Mouse (Mus musculus) lung, postnatal 0 days (tissue): ENCODE measurements around the gene Soat1.

Experiments
- CTCF ChIP-seq: IDR thresholded peaks from 2 replicates; pipeline ENCODE4 v1.5.1; 2016; ENCODE audit warnings: antibody characterized with exemption, mild to moderate bottlenecking
- EP300 ChIP-seq: IDR thresholded peaks from 2 replicates; pipeline ENCODE4 v1.6.1; 2016; ENCODE audit warnings: antibody characterized with exemption, mild to moderate bottlenecking, control low read depth

- TF ChIP-seq CTCF (no peak), EP300 (no peak)
Observed at GRCm38 (mm10) chr1:156432498-156432897, 41.6 kb downstream of the Soat1 start.
